Mouse (Mus musculus) ES-CJ7 (cell line): ENCODE data around the gene Btbd6.

Experiments used
- DNase-seq: peaks from one replicate; pipeline ENCODE4 v3.0.0; 2011; ENCODE audit warnings: low read depth, low spot score

Gene Btbd6

DNA sequence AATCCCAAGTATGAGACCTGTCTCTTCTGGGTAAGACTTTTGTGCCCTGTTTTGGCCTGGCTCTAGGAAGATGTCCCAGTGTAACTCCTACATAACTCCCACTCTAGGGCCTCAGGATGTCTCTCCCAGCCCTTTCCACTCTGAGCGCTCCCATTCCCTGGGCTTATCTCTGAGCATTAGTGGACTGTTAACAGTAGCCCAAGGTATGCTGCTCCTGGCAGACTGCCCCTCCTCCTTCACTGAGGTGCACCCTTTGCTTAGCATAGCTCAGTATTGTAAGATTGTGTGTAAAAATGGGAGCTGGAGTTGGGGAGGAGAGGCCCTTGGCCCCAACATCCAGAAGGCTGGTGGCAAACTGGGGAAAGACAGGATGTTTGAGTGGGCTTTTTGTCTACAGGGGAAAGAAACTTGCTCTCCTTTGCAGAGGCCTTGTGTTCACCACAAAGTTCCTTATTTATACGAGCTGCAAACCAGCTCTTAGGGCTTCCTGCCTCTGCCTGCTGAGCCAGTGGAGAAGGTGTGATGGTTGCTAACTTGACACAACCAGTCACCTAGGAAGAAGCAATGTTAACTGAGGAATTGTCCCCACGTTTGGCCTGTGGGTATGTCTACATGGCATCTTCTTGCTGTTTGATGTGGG is 23.2 kb upstream of the Btbd6 start:
- no peak for DNase-seq

DNA sequence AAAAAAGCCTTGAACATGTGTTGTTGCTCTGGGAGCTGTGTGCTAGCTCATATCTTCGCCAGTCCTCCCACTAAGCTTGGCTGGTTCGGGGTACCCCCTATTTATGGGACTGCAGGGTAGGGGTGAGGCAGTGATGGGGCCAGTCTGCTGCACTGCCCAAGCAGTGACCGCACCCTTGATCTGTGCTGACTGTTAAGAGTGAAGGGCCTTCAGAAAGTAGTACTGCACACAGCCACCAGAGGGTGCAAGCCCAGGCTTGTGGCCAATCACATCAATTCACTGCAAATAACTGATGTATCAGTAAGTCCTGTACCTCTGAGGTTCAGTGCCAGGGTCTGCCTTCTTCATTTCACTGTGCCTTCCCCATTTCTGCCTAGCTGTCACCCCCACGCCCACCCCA is 20.5 kb upstream of the Btbd6 start:
- DNase-seq: peak; percentile 65

GRCm38 (mm10) chr12:112958303-112958702 is 18.0 kb upstream of the Btbd6 start:
- peak; percentile 58 for DNase-seq

GRCm38 (mm10) chr12:112959421-112959820 is 16.9 kb upstream of the Btbd6 start:
- no peak for DNase-seq

GRCm38 (mm10) chr12:112961428-112961827 is 14.9 kb upstream of the Btbd6 start:
- DNase-seq: no peak

DNA sequence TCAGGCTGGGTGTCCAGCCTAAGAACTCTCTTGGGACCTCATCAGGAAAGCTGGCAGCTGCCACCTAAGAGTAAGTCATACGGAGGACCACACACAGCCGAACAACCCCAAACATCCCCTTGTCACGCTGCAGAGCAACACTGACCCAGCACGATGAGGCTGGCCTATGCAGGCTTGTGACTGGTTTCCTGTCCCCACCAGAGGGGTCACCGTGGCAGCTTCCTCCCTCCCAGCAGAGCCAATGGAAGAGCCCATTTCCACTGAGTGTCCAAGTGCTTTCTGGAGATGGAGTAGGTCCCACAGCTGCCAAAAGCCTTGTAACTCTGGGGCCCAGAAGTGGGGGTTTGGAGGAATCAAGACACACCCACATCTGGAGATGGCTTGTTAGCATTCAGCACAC is 14.4 kb upstream of the Btbd6 start:
- no peak for DNase-seq

GRCm38 (mm10) chr12:112965783-112966182 is 10.5 kb upstream of the Btbd6 start:
- DNase-seq: no peak

GRCm38 (mm10) chr12:112968943-112969342 is 7.3 kb upstream of the Btbd6 start:
- no peak for DNase-seq

- no peak for DNase-seq
Measured at GRCm38 (mm10) chr12:112969616-112970015, 6.7 kb upstream of the Btbd6 start.

GRCm38 (mm10) chr12:112974736-112975135 is 1.5 kb upstream of the Btbd6 start:
- no peak for DNase-seq

- peak; percentile 14 for DNase-seq
Measured at GRCm38 (mm10) chr12:112977156-112977555, 874 bp downstream of the Btbd6 start.

GRCm38 (mm10) chr12:112982031-112982430 is 5.7 kb downstream of the Btbd6 start:
- no peak for DNase-seq

DNA sequence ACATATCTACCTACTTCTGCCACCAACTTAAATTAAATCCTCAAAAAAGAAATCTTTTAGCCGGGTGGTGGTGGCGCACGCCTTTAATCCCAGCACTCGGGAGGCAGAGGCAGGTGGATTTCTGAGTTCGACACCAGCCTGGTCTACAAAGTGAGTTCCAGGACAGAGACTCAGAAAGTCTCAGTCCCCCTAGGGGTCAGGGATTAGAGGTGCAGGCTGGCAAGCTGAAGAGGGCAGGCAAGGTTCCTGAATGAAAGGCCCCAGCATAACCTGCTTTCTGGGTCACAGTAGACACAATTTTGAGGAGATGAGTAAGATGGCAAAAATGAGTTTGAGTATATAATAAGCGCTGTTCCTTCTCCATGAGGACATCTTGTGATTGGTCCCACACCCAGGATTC is 9.1 kb downstream of the Btbd6 start:
- peak; percentile 55 for DNase-seq

DNA sequence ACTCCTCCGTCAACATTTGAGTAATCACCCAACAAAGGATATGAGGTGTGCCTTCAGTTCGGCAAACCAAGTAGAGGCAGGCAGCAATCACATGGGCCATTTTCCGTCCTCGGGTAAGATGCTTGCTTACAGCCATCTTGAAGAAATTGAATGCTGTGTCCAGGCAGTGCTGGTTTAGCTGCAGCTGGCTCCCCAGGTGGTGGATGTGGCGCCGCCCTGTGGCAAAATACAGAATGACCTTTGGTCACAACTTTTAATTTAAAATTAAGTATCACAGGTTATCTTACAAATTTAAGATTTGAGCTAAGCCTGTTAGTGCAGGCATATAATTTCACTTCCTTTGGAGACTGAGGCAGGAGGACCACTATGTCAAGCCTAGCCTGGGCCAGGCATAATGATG is 11.6 kb downstream of the Btbd6 start:
- peak; percentile 33 for DNase-seq

GRCm38 (mm10) chr12:112990706-112991405 is 14.6 kb downstream of the Btbd6 start:
- DNase-seq: no peak

DNA sequence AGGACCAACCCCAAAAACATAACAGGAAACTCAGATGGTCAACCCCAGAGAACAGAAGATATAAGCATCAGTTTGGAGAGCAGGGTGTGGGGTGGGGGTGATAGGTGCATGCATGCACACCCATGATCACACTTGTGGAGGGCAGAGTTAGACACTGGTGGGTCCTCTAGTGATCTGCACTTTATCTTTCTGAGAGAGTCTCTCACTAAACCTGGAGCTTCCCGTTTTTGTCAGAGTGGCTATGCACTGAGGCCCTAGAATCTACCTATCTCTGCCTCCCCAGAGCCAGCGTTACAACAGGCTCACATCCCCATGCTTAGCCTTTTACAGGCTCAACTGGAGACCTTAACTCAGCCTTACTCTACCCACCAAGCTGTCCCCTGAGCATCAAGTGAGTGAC is 15.2 kb downstream of the Btbd6 start:
- DNase-seq: no peak

DNA sequence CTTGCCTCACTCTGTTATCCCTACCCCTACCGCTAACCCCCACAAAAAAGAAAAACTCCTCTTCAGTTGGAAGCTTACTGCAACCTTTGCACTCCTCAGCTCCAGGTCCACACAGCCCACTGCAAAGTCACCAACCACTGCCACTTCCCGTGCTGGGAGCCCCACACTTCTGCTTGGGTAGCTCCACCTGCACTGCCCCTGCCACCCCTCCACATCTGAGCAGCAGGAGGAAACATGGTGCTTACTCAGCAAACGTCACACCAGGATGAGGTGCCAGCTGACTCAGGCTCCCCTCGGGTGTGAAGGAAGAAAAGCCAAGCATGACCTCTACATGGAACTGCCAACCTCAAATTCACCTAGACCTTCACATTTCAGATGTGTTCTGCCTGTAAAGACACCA is 17.9 kb downstream of the Btbd6 start:
- DNase-seq: no peak

- DNase-seq: no peak
Measured at GRCm38 (mm10) chr12:112999569-113000293, 23.4 kb downstream of the Btbd6 start.

DNA sequence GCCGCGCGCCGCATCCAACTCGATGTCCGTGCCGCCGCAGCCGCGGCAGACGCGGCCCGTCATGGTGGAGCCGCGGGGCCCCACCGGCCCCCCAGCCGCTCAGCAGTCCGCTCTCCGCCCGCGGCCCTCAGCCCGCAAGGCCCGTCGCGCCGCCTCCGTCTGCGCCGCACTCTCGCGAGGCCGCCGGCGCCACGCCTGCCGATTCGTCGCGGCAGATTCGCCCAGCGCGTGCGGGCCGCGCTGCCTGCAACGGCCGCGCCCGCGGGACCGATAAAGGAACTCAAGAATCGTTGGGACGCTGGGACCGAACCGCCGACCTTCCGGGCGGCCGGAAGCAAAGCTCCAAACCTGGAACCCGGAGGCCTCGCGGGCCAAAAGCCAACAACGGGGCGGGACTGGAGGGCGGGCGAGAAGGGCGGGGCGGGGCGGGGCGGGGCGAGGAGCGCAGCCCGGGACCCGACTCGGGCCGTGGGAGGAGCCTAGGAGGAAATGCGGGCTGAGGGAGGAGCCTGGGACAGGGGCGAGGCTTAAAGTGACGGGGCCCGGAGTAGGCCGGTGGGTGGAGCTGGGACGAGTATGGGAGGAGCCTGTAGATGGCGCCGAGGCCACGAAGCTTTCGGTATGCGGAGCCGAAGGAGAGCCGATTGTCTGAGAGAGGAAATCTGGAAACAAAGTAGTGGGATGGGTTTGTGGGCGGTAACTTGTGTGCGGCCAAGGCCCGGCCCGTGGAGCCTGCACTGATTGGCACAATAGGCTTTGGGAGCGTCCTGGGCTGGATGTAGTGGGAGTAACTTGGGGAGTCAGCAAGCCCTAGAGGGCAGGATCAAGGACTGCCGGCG is 24.2 kb downstream of the Btbd6 start, which contains the start of gene Brf1:
Gene Brf1, minus strand, starts transcription at position 411 of the 839 bp plus-strand sequence.
- peak; percentile 99 for DNase-seq

DNA sequence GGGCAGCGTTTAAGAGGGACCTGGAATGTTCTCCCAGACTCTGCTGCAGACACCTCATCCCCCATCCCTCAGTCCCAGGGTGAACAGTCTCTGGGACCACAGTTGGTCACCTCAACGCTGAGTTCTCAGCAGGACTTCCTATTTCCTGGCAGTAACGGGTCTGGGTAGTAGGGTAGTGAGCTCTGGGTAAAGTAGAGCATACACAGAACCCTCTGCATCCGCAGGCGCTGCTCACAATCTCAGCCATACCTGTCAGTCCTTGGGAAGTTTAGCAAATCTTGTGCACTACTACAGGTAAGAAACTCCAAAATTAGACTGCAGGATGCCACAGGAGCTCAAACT is 24.8 kb downstream of the Btbd6 start:
- peak; percentile 22 for DNase-seq

DNA sequence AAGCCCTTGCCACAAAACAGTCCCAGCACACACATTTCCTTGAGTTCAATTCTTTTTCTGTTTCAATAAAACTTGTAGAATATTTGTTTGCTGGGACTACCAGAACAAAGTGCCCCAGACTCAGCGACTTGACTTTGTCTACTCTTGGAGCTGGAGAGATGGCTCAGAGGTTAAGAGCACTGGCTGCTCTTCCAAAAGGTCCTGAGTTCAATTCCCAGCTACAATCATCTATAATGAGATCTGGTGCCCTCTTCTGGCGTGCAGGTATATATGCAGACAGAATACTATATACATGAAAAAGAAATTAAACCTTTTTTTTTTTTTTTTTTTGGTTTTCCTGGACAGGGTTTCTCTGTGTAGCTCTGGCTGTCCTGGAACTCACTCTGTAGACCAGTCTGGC is 26.4 kb downstream of the Btbd6 start:
- DNase-seq: peak; percentile 31

DNA sequence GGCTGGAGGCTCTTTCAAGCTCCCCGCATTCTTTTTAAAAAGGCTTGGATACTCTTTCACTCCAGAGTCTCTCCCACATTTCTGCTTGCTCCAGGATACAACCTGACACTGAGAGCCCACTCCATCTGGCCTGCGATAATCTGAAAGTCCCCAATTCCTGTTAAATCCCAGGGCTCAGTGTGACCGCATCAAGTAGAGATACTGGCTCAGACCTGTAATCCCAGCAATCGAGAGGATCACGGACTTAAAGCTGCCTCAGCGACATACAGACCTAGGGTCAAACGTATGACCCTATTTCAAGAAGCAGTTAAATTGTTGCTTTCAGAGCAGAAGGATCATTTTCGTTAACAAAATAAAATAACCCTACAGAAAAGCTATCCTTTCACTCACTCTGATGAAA is 27.7 kb downstream of the Btbd6 start:
- DNase-seq: no peak
